Mouse (Mus musculus) lung, embryonic 15.5 days (tissue): ENCODE data around the gene Bach2. TPM values are rescaled to one million over a fixed set of nuclear protein-coding genes. Genes with fewer than 3 reads are reported as not detected.

ENCODE experiments used
- ATAC-seq: fragments of 200-750 bp; cut with Nextera tagmentation; 2 replicates; pipeline ENCODE4 v1.8.0; 2017; ENCODE audit warnings: moderate number of reproducible peaks, borderline replicate concordance; ENCODE audit not compliant: low FRiP score, low TSS enrichment; ENCODE audit errors: extremely low read depth
- H3K27ac ChIP-seq: fragments of 300-500 bp; sonication (generic); 2 replicates; pipeline ENCODE4 v1.5.1; 2015; ENCODE audit warnings: moderate library complexity, mild to moderate bottlenecking, inconsistent platforms
- H3K27me3 ChIP-seq: fragments of 300-500 bp; sonication (generic); 2 replicates; pipeline ENCODE4 v1.6.1; 2015; ENCODE audit warnings: inconsistent platforms
- H3K36me3 ChIP-seq: fragments of 300-500 bp; sonication (generic); 2 replicates; pipeline ENCODE4 v1.6.1; 2015; ENCODE audit warnings: inconsistent platforms
- H3K4me1 ChIP-seq: fragments of 300-500 bp; sonication (generic); 2 replicates; pipeline ENCODE4 v1.6.1; 2015; ENCODE audit warnings: inconsistent platforms
- H3K4me2 ChIP-seq: fragments of 300-500 bp; sonication (generic); 2 replicates; pipeline ENCODE4 v1.6.1; 2015; ENCODE audit warnings: inconsistent platforms, mild to moderate bottlenecking, moderate library complexity
- H3K4me3 ChIP-seq: fragments of 300-500 bp; sonication (generic); 2 replicates; pipeline ENCODE4 v1.5.1; 2015; ENCODE audit warnings: mild to moderate bottlenecking, inconsistent platforms
- H3K9ac ChIP-seq: fragments of 300-500 bp; sonication (generic); 2 replicates; pipeline ENCODE4 v1.6.1; 2015; ENCODE audit warnings: inconsistent platforms
- H3K9me3 ChIP-seq: fragments of 300-500 bp; sonication (generic); 2 replicates; pipeline ENCODE4 v1.6.1; 2016; ENCODE audit warnings: inconsistent platforms
- WGBS: fragments of 180-500 bp; shearing (Covaris S2); methylation state at CpG from one replicate; pipeline ENCODE4 v1.1.7; 2015; 5-methylcytosine and 5-hydroxymethylcytosine counted together
- polyA plus RNA-seq: library from polyadenylated mRNA; unstranded; fragments of >200 nt; fragmentation: Nextera tagmentation; extraction: Ambion mirVana; gene quantifications from 2 replicates; pipeline ENCODE4 v1.2.1, GENCODE M21; 2015

Bach2 gene
- polyA plus RNA-seq, 1 experiment from 2014 or later, result 10.5 TPM

GRCm38 (mm10) chr4:32229266-32229665 is 9.3 kb upstream of the Bach2 start:
- ATAC-seq, result no peak
- Histone ChIP-seq H3K4me1 (peaks cover 8% of the 10 kb centered on the region), H3K9ac (no peak overlapping the region), H3K4me2 (no peak overlapping the region), H3K36me3 (no peaks in the 10 kb centered on the region), H3K27ac (no peak overlapping the region), H3K4me3 (no peak overlapping the region), H3K27me3 (no peaks in the 10 kb centered on the region), H3K9me3 (no peaks in the 10 kb centered on the region)
- 84% methylated on average over 10 of the region's 10 CpGs for WGBS

GRCm38 (mm10) chr4:32231258-32232055 is 7.1 kb upstream of the Bach2 start:
- Histone ChIP-seq H3K4me1 (peaks cover 8% of the 10 kb centered on the region), H3K4me3 (no peak overlapping the region), H3K9ac (no peak overlapping the region), H3K36me3 (no peaks in the 10 kb centered on the region), H3K27me3 (no peaks in the 10 kb centered on the region), H3K9me3 (no peaks in the 10 kb centered on the region), H3K27ac (no peak overlapping the region), H3K4me2 (no peak overlapping the region)
- ATAC-seq, result no peak
- 74% methylated on average over 11 of the region's 11 CpGs for WGBS

- H3K4me3 ChIP-seq, result no peak overlapping the region
- H3K9ac ChIP-seq, result no peak overlapping the region
- 71% methylated on average over 16 of the region's 16 CpGs for whole genome bisulfite sequencing
- H3K27me3 ChIP-seq, result no peaks in the 10 kb centered on the region; the same call in 1 of the 2 replicates
- no peak overlapping the region for H3K4me2 ChIP-seq
- peaks cover 17% of the 10 kb centered on the region for H3K4me1 ChIP-seq
- no peaks in the 10 kb centered on the region for H3K36me3 ChIP-seq
- no peaks in the 10 kb centered on the region for H3K9me3 ChIP-seq
- H3K27ac ChIP-seq, result no peak overlapping the region
- ATAC-seq, result no peak
Measured at GRCm38 (mm10) chr4:32235920-32236705, 2.5 kb upstream of the Bach2 start.

- H3K4me3 ChIP-seq, result peak overlapping the region; percentile 95
- peak; percentile 80 for ATAC-seq
- H3K27me3 ChIP-seq, result no peaks in the 10 kb centered on the region; the same call in 1 of the 2 replicates
- no peaks in the 10 kb centered on the region for H3K36me3 ChIP-seq
- peak overlapping the region; percentile 82 for H3K9ac ChIP-seq
- H3K4me2 ChIP-seq, result peak overlapping the region; percentile 89
- H3K4me1 ChIP-seq, result peaks cover 45% of the 10 kb centered on the region
- H3K9me3 ChIP-seq, result no peaks in the 10 kb centered on the region
- peak overlapping the region; percentile 95 for H3K27ac ChIP-seq
- under 1% methylated on average over 88 of the region's 100 CpGs for WGBS
Measured at GRCm38 (mm10) chr4:32238921-32239748, 531 bp downstream of the Bach2 start.

- peaks cover 51% of the 10 kb centered on the region for H3K4me1 ChIP-seq
- peak overlapping the region; percentile 89 for H3K4me2 ChIP-seq
- ATAC-seq, result peak; percentile 36; the same call in 1 of the 2 replicates
- no peaks in the 10 kb centered on the region; the same call in 1 of the 2 replicates for H3K27me3 ChIP-seq
- H3K36me3 ChIP-seq, result no peaks in the 10 kb centered on the region
- H3K27ac ChIP-seq, result peak overlapping the region; percentile 95
- peak overlapping the region; percentile 95 for H3K4me3 ChIP-seq
- H3K9ac ChIP-seq, result peak overlapping the region; percentile 82
- WGBS, result under 1% methylated on average over 26 of the region's 26 CpGs
- H3K9me3 ChIP-seq, result no peaks in the 10 kb centered on the region
Measured at GRCm38 (mm10) chr4:32239749-32240131, 1.1 kb downstream of the Bach2 start.

- no peak for ATAC-seq
- H3K27me3 ChIP-seq, result no peaks in the 10 kb centered on the region; the same call in 1 of the 2 replicates
- H3K27ac ChIP-seq, result no peak overlapping the region
- H3K9me3 ChIP-seq, result no peaks in the 10 kb centered on the region
- H3K4me3 ChIP-seq, result peak overlapping the region; percentile 95
- H3K9ac ChIP-seq, result peak overlapping the region; percentile 82; the same call in 1 of the 2 replicates
- H3K4me1 ChIP-seq, result peaks cover 56% of the 10 kb centered on the region
- peak overlapping the region; percentile 89 for H3K4me2 ChIP-seq
- no peaks in the 10 kb centered on the region for H3K36me3 ChIP-seq
- WGBS, result 24% methylated on average over 9 of the region's 9 CpGs
Measured at GRCm38 (mm10) chr4:32240457-32241030, 1.9 kb downstream of the Bach2 start.

- Histone ChIP-seq H3K36me3 (no peaks in the 10 kb centered on the region), H3K27ac (no peak overlapping the region), H3K9ac (no peak overlapping the region), H3K9me3 (no peaks in the 10 kb centered on the region), H3K4me3 (no peak overlapping the region), H3K4me2 (peak overlapping the region; percentile 4; the same call in 1 of the 2 replicates), H3K4me1 (peaks cover 66% of the 10 kb centered on the region), H3K27me3 (no peaks in the 10 kb centered on the region; the same call in 1 of the 2 replicates)
- ATAC-seq, result no peak
- 52% methylated on average over 6 of the region's 6 CpGs for WGBS
Measured at GRCm38 (mm10) chr4:32241351-32241980, 2.9 kb downstream of the Bach2 start.

- Histone ChIP-seq H3K36me3 (no peaks in the 10 kb centered on the region), H3K27me3 (no peaks in the 10 kb centered on the region; the same call in 1 of the 2 replicates), H3K9me3 (no peaks in the 10 kb centered on the region), H3K27ac (no peak overlapping the region), H3K4me2 (peak overlapping the region; percentile 11; the same call in 1 of the 2 replicates), H3K4me1 (peaks cover 72% of the 10 kb centered on the region), H3K9ac (no peak overlapping the region), H3K4me3 (no peak overlapping the region)
- no peak for ATAC-seq
- 37% methylated on average over 6 of the region's 6 CpGs for WGBS
Measured at GRCm38 (mm10) chr4:32242122-32242615, 3.6 kb downstream of the Bach2 start.

GRCm38 (mm10) chr4:32243458-32243857 is 4.9 kb downstream of the Bach2 start:
- Histone ChIP-seq H3K27me3 (no peaks in the 10 kb centered on the region), H3K9me3 (no peaks in the 10 kb centered on the region), H3K4me3 (no peak overlapping the region), H3K27ac (peak overlapping the region; percentile 7; the same call in 1 of the 2 replicates), H3K4me1 (peaks cover 79% of the 10 kb centered on the region), H3K36me3 (no peaks in the 10 kb centered on the region), H3K9ac (no peak overlapping the region), H3K4me2 (peak overlapping the region; percentile 0; the same call in 1 of the 2 replicates)
- WGBS, result 16% methylated on average over 10 of the region's 10 CpGs
- ATAC-seq, result no peak

GRCm38 (mm10) chr4:32244092-32244745 is 5.6 kb downstream of the Bach2 start:
- Histone ChIP-seq H3K4me2 (0 out of 2 replicates have a peak overlapping the region, but pooled peaks have one; percentile 0), H3K4me1 (peaks cover 86% of the 10 kb centered on the region), H3K9me3 (no peaks in the 10 kb centered on the region), H3K27ac (peak overlapping the region; percentile 74), H3K9ac (no peak overlapping the region), H3K27me3 (no peaks in the 10 kb centered on the region), H3K4me3 (no peak overlapping the region), H3K36me3 (no peaks in the 10 kb centered on the region)
- no peak for ATAC-seq
- 37% methylated on average over 18 of the region's 18 CpGs for WGBS
